Mouse (Mus musculus) left cerebral cortex, postnatal 25 days (tissue): ENCODE measurements at regions not wholly inside any gene's neighbourhood (a gene's known extent, or its start where the extent isn't known, plus 50 kb on each side); places are given as distances from the start of the nearest gene placed in this dataset.
A peak's percentile ranks its signal among the peaks of the same experiment; 100 is the strongest.

Source experiments
- DNase-seq, 2 experiments: peaks; one replicate each; pipeline ENCODE4 v3.0.0; 2022; ENCODE audit warnings: low spot score in 2 of 2, mixed read lengths in 1 of 2
- intact Hi-C: fragments of 180-260 bp; cut with DNase I; formaldehyde crosslinking; loops from one replicate; pipeline ENCODE4 v1.15.1; 2025

GRCm38 (mm10) chr9:101687226-101687625, 174.4 kb upstream of the 9630041A04Rik start:
- DNase-seq: no peak
- intact Hi-C loops: no loop called here

GRCm38 (mm10) chr9:101677563-101677962, 184.1 kb upstream of the 9630041A04Rik start:
- intact Hi-C loops: no loop called here
- no peak for DNase-seq

- intact Hi-C loops: no loop called here
Observed at GRCm38 (mm10) chr9:101670111-101670510, 191.5 kb upstream of the 9630041A04Rik start.

GRCm38 (mm10) chr9:101649816-101650215, 211.8 kb upstream of the 9630041A04Rik start:
- DNase-seq: peak in 1 of 2 experiments; percentile 6
- intact Hi-C loops: no loop called here

More at GRCm38 (mm10) chr9:101670111-101670510, 191.5 kb upstream of the 9630041A04Rik start:
- no peak for DNase-seq

GRCm38 (mm10) chr9:101641524-101641923, 220.1 kb upstream of the 9630041A04Rik start:
- intact Hi-C loops: no loop called here
- no peak for DNase-seq

- DNase-seq: no peak
- intact Hi-C loops: no loop called here
Observed at GRCm38 (mm10) chr9:101640598-101640997, 221.0 kb upstream of the 9630041A04Rik start.

GRCm38 (mm10) chr9:101616261-101616660, 245.4 kb upstream of the 9630041A04Rik start:
- intact Hi-C loops: no loop called here
- no peak for DNase-seq

- no peak for DNase-seq
- intact Hi-C loops: no loop called here
Observed at GRCm38 (mm10) chr9:101615176-101615575, 246.5 kb upstream of the 9630041A04Rik start.

- intact Hi-C loops: no loop called here
- peak in 1 of 2 experiments; percentile 14 for DNase-seq
Observed at GRCm38 (mm10) chr9:101613933-101614332, 247.7 kb upstream of the 9630041A04Rik start.

GRCm38 (mm10) chr9:101613471-101613870, 248.2 kb upstream of the 9630041A04Rik start:
- no peak for DNase-seq
- intact Hi-C loops: no loop called here

- intact Hi-C loops: no loop called here
- no peak for DNase-seq
Observed at GRCm38 (mm10) chr9:101612971-101613370, 248.7 kb upstream of the 9630041A04Rik start.

GRCm38 (mm10) chr9:101612571-101612970, 249.1 kb upstream of the 9630041A04Rik start:
- DNase-seq: no peak
- intact Hi-C loops: no loop called here

GRCm38 (mm10) chr9:101611481-101611880, 250.2 kb upstream of the 9630041A04Rik start:
- intact Hi-C loops: no loop called here
- DNase-seq: no peak

- DNase-seq: no peak
- intact Hi-C loops: no loop called here
Observed at GRCm38 (mm10) chr9:101610806-101611443, 250.7 kb upstream of the 9630041A04Rik start.

- intact Hi-C loops: no loop called here
- DNase-seq: no peak
Observed at GRCm38 (mm10) chr9:101610338-101610737, 251.3 kb upstream of the 9630041A04Rik start.

GRCm38 (mm10) chr9:101602799-101603198, 258.8 kb upstream of the 9630041A04Rik start:
- intact Hi-C loops: no loop called here
- DNase-seq: no peak

GRCm38 (mm10) chr9:101596898-101597297, 264.7 kb upstream of the 9630041A04Rik start:
- intact Hi-C loops: no loop called here
- no peak for DNase-seq

GRCm38 (mm10) chr9:101595101-101595650, 266.5 kb upstream of the 9630041A04Rik start:
- intact Hi-C loops: no loop called here
- DNase-seq: peak in 1 of 2 experiments; percentile 21

GRCm38 (mm10) chr9:101592621-101593020, 269.0 kb upstream of the 9630041A04Rik start:
- peak; percentile 21 to 65 for DNase-seq
- intact Hi-C loops: no loop called here

GRCm38 (mm10) chr9:101591681-101592080, 270.0 kb upstream of the 9630041A04Rik start:
- intact Hi-C loops: no loop called here
- no peak for DNase-seq

- intact Hi-C loops: no loop called here
- DNase-seq: no peak
Observed at GRCm38 (mm10) chr9:101590310-101590709, 271.3 kb upstream of the 9630041A04Rik start.
